Mouse (Mus musculus): ENCODE measurements at regions not wholly inside any gene's neighbourhood (a gene's known extent, or its start where the extent isn't known, plus 50 kb on each side); places are given as distances from the start of the nearest gene placed in this dataset.

DNA sequence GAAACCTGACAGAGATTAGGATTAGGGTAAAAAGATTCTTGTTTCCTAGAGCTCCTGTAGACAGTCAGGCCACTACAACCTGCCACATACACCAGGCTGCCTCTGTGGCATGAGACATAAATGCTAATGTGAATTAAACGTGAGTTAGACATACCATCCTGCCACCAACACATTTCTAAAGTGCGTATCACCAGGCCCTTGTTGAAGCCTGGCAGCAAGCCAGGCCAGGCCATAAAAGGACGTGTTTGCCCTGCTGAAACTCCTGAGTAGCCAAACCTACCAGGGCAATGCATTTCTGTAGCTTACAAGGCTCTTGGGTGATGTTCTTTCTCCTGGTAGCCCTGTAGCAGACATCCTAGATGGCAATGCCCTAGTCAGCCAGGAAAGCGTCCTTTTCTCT lies 63.4 kb upstream of the Gm5458 start:
- no peak overlapping the region for H3K27ac ChIP-seq (ENCODE audit: insufficient read depth, low read length)
- no peak overlapping the region for H3K4me3 ChIP-seq (replicated peaks; ENCODE audit: insufficient read depth, low read depth, low read length)
- no peaks in the 10 kb centered on the region for H3K4me1 ChIP-seq (ENCODE audit: control insufficient read depth, insufficient read depth, low read length)
- 33% methylated on average over 4 of the region's 4 CpGs for WGBS
- no peak for DNase-seq
- TF ChIP-seq CTCF (IDR thresholded peaks at IDR 0.05; ENCODE audit: borderline replicate concordance, insufficient read depth, low read depth, low read length) (no peak), POLR2A (IDR thresholded peaks at IDR 0.05; ENCODE audit: borderline replicate concordance, insufficient read depth, low read length) (no peak)
- H3K27me3 ChIP-seq (ENCODE audit: control insufficient read depth, insufficient read depth, low read length): no peaks in the 10 kb centered on the region

DNA sequence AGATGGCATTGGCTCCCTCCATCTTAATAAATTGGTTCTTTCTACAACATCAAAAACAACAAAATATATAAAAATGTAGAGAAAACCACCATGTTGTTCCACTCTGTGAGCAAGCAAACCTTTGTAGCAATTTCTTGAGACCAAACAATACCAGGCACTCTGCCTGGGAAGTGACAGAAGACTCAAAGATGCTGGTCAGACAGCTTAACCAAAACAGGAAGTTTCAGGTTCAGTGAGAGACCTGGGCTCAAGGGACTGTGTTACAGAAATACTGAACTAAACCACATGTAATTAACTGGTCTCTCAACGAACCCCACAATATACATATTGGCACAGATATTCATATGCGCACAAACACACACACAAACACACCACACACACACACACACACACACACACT lies 71.7 kb upstream of the Gm5458 start:
- 69% methylated on average over 2 of the region's 2 CpGs for WGBS

DNA sequence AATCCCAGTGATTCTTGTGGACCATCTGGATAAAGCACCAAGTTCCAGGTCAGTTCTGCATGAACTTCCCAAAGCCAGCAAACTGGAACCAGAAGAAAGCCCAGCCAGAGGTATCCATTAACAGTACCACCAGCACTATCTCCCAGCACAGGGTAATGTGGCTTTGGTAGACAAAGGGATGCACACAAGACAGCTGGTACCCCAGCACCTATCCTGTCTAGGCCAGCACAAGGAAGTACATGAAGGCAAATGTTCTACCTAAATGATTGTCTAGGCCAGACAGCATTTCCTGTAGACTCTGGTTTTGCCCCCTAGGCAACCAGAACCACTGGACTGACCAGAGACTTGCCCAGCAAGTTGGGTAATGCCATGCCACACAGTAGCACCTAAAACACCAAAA lies 62.6 kb upstream of the Nid2 start:
- no peak for DNase-seq
- TF ChIP-seq POLR2A (IDR thresholded peaks at IDR 0.05; ENCODE audit: borderline replicate concordance, insufficient read depth, low read length) (no peak), CTCF (IDR thresholded peaks at IDR 0.05; ENCODE audit: borderline replicate concordance, insufficient read depth, low read depth, low read length) (no peak)
- Histone ChIP-seq H3K27ac (ENCODE audit: insufficient read depth, low read length) (no peak overlapping the region), H3K27me3 (ENCODE audit: control insufficient read depth, insufficient read depth, low read length) (no peaks in the 10 kb centered on the region), H3K4me3 (replicated peaks; ENCODE audit: insufficient read depth, low read depth, low read length) (no peak overlapping the region), H3K4me1 (ENCODE audit: control insufficient read depth, insufficient read depth, low read length) (no peaks in the 10 kb centered on the region)

More for the DNA sequence above, 71.7 kb upstream of the Gm5458 start:
- no peak overlapping the region for H3K4me3 ChIP-seq (replicated peaks; ENCODE audit: insufficient read depth, low read depth, low read length)
- no peaks in the 10 kb centered on the region for H3K4me1 ChIP-seq (ENCODE audit: control insufficient read depth, insufficient read depth, low read length)
- H3K27ac ChIP-seq (ENCODE audit: insufficient read depth, low read length): no peak overlapping the region
- H3K27me3 ChIP-seq (ENCODE audit: control insufficient read depth, insufficient read depth, low read length): no peaks in the 10 kb centered on the region
- no peak for DNase-seq
- TF ChIP-seq POLR2A (IDR thresholded peaks at IDR 0.05; ENCODE audit: borderline replicate concordance, insufficient read depth, low read length) (no peak), CTCF (IDR thresholded peaks at IDR 0.05; ENCODE audit: borderline replicate concordance, insufficient read depth, low read depth, low read length) (no peak)

DNA sequence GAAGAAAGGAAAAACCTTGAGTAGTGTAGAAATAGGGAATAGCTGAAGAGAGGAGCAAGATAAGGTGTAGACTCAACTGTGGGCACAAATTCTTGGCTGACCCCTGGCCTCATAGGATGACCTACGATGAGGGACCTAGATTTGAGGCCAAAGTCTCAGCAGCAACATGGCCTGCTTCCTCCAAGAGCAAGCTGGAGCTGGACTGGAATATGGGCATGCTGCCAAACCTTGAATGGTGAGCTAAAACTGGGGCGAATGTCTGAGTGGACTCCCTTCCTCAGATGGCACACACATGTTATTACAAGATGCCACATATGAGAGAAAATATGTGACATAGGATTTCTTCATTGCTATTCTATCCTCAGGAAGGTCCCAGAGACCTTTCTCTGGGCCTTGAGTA lies 57.5 kb upstream of the Nid2 start:
- Histone ChIP-seq H3K27me3 (ENCODE audit: control insufficient read depth, insufficient read depth, low read length) (no peaks in the 10 kb centered on the region), H3K4me3 (replicated peaks; ENCODE audit: insufficient read depth, low read depth, low read length) (no peak overlapping the region), H3K4me1 (ENCODE audit: control insufficient read depth, insufficient read depth, low read length) (no peaks in the 10 kb centered on the region), H3K27ac (ENCODE audit: insufficient read depth, low read length) (no peak overlapping the region)
- TF ChIP-seq POLR2A (IDR thresholded peaks at IDR 0.05; ENCODE audit: borderline replicate concordance, insufficient read depth, low read length) (no peak), CTCF (IDR thresholded peaks at IDR 0.05; ENCODE audit: borderline replicate concordance, insufficient read depth, low read depth, low read length) (no peak)
- peak; percentile 9 to 12 for DNase-seq
- 7% methylated on average over 2 of the region's 2 CpGs for WGBS

DNA sequence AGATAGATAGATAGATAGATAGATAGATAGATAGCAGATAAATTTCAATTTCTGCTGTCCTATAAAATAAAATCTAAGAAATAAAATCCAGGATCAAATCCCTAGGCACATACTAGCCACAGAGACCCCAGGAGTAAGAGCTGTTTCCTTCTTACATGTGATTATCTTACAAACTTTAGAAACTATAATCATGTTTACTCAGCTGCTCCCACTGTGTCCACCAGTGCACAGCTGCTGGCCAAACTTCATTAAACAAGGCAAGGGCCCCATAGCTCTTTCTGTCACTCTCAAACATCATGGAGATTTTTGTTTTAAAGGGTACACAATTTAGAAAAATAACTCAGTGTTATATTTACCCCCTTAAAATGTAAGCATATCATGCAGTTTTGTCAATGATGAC lies 56.8 kb upstream of the Nid2 start:
- H3K27me3 ChIP-seq (ENCODE audit: control insufficient read depth, insufficient read depth, low read length): no peaks in the 10 kb centered on the region
- no peak overlapping the region for H3K27ac ChIP-seq (ENCODE audit: insufficient read depth, low read length)
- H3K4me1 ChIP-seq (ENCODE audit: control insufficient read depth, insufficient read depth, low read length): no peaks in the 10 kb centered on the region
- DNase-seq: no peak
- TF ChIP-seq CTCF (IDR thresholded peaks at IDR 0.05; ENCODE audit: borderline replicate concordance, insufficient read depth, low read depth, low read length) (no peak), POLR2A (IDR thresholded peaks at IDR 0.05; ENCODE audit: borderline replicate concordance, insufficient read depth, low read length) (no peak)
- no peak overlapping the region for H3K4me3 ChIP-seq (replicated peaks; ENCODE audit: insufficient read depth, low read depth, low read length)

DNA sequence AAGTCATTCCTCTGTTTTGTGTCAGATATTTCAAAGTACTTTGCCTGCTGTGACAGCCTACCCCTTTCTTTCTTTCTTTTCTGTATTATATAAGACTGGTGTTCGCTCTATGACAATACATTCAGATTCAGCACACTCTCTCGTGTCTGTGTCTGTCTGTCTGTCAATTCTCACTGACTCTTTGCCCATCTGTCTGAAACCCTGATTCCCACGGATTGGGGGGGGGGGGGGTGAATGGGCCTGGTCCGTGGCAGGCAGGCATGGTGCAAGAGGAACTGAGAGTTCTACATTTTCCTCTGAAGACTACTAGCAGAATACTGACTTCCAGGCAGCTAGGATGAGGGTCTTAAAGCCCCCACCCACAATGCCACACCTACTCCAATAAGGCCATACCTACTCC lies 51.6 kb upstream of the Nid2 start:
- TF ChIP-seq CTCF (IDR thresholded peaks at IDR 0.05; ENCODE audit: borderline replicate concordance, insufficient read depth, low read depth, low read length) (no peak), POLR2A (IDR thresholded peaks at IDR 0.05; ENCODE audit: borderline replicate concordance, insufficient read depth, low read length) (no peak)
- 30% methylated on average over 4 of the region's 4 CpGs for WGBS
- H3K4me3 ChIP-seq (replicated peaks; ENCODE audit: insufficient read depth, low read depth, low read length): no peak overlapping the region
- H3K27me3 ChIP-seq (ENCODE audit: control insufficient read depth, insufficient read depth, low read length): no peaks in the 10 kb centered on the region
- H3K27ac ChIP-seq (ENCODE audit: insufficient read depth, low read length): no peak overlapping the region
- no peak for DNase-seq
- no peaks in the 10 kb centered on the region for H3K4me1 ChIP-seq (ENCODE audit: control insufficient read depth, insufficient read depth, low read length)

All from cerebellum, adult 2 months (tissue).